Mouse (Mus musculus) hindbrain, embryonic 11.5 days (tissue): Measurements from ENCODE around the gene B4galt2. TPM values are rescaled to one million over a fixed set of nuclear protein-coding genes. Genes with fewer than 3 reads are reported as not detected.

Experiments used
- ATAC-seq: fragments of 200-750 bp; cut with Nextera tagmentation; 2 replicates; pipeline ENCODE4 v1.8.0; 2017; ENCODE audit warnings: mild to moderate bottlenecking, moderate TSS enrichment, moderate library complexity; ENCODE audit not compliant: low FRiP score
- DNase-seq: peaks from one replicate; pipeline ENCODE4 v3.0.0-alpha.2; 2015; ENCODE audit warnings: low spot score
- H3K27ac ChIP-seq: fragments of 300-500 bp; sonication (generic); 2 replicates; pipeline ENCODE4 v1.5.1; 2014; ENCODE audit warnings: mild to moderate bottlenecking, low read depth, low read length
- H3K27me3 ChIP-seq: fragments of 300-500 bp; sonication (generic); 2 replicates; pipeline ENCODE4 v1.6.1; 2014; ENCODE audit warnings: mild to moderate bottlenecking, low read length, moderate library complexity, mixed read lengths; ENCODE audit not compliant: control insufficient read depth, insufficient read depth
- H3K36me3 ChIP-seq: fragments of 300-500 bp; sonication (generic); 2 replicates; pipeline ENCODE4 v1.6.1; 2014; ENCODE audit warnings: mild to moderate bottlenecking, low read length, moderate library complexity, mixed read lengths; ENCODE audit not compliant: control insufficient read depth, insufficient read depth
- H3K4me1 ChIP-seq: fragments of 300-500 bp; sonication (generic); replicated peaks from 2 replicates; pipeline ENCODE4 v1.6.1; 2014; ENCODE audit warnings: low read length, mixed read lengths; ENCODE audit not compliant: control insufficient read depth, insufficient read depth
- H3K4me2 ChIP-seq: fragments of 300-500 bp; sonication (generic); replicated peaks from 2 replicates; pipeline ENCODE4 v1.6.1; 2014; ENCODE audit warnings: mild to moderate bottlenecking, low read depth, low read length
- H3K4me3 ChIP-seq: fragments of 300-500 bp; sonication (generic); 2 replicates; pipeline ENCODE4 v1.5.1; 2014; ENCODE audit warnings: low read depth, low read length
- H3K9ac ChIP-seq: fragments of 300-500 bp; sonication (generic); 2 replicates; pipeline ENCODE4 v1.6.1; 2014; ENCODE audit warnings: low read depth, low read length
- H3K9me3 ChIP-seq: fragments of 300-500 bp; sonication (generic); 2 replicates; pipeline ENCODE4 v1.6.1; 2016; ENCODE audit warnings: low read length; ENCODE audit not compliant: control insufficient read depth
- WGBS: fragments of 180-500 bp; shearing (Covaris S2); extraction: QIAGEN DNeasy Blood & Tissue Kit; methylation state at CpG from one replicate; pipeline ENCODE4 v1.1.7; 2014; 5-methylcytosine and 5-hydroxymethylcytosine counted together
- polyA plus RNA-seq: library from polyadenylated mRNA; unstranded; fragments of >200 nt; fragmentation: Nextera tagmentation; extraction: Ambion mirVana; gene quantifications from 2 replicates; pipeline ENCODE4 v1.2.1, GENCODE M21; 2014

B4galt2 gene
- polyA plus RNA-seq, 1 experiment from 2014 or later: 27.3 TPM

GRCm38 (mm10) chr4:117886644-117887043, 3.4 kb upstream of the B4galt2 start:
- Histone ChIP-seq H3K27ac (0 out of 2 replicates have a peak overlapping the region, but pooled peaks have one; percentile 30), H3K4me2 (peak overlapping the region; percentile 92), H3K4me3 (peak overlapping the region; percentile 91), H3K9ac (peak overlapping the region; percentile 84), H3K4me1 (peaks cover 8% of the 10 kb centered on the region; the same call in 1 of the 2 replicates), H3K9me3 (no peaks in the 10 kb centered on the region), H3K27me3 (no peaks in the 10 kb centered on the region), H3K36me3 (peaks cover 3% of the 10 kb centered on the region; the same call in 1 of the 2 replicates)
- ATAC-seq (peak; percentile 2; the same call in 1 of the 2 replicates), DNase-seq (no peak)
- WGBS: 4% methylated on average over 24 of the region's 24 CpGs

- H3K4me1 ChIP-seq: peaks cover 8% of the 10 kb centered on the region; the same call in 1 of the 2 replicates
- H3K36me3 ChIP-seq: peaks cover 3% of the 10 kb centered on the region; the same call in 1 of the 2 replicates
- no peaks in the 10 kb centered on the region for H3K27me3 ChIP-seq
- no peak overlapping the region for H3K27ac ChIP-seq
- peak overlapping the region; percentile 91; the same call in 1 of the 2 replicates for H3K4me3 ChIP-seq
- H3K9me3 ChIP-seq: no peaks in the 10 kb centered on the region
- WGBS: 85% methylated on average over 9 of the region's 9 CpGs
- no peak for ATAC-seq
- H3K4me2 ChIP-seq: peak overlapping the region; percentile 92
- DNase-seq: no peak
- H3K9ac ChIP-seq: no peak overlapping the region
These were observed 2.7 kb upstream of the B4galt2 start for GRCm38 (mm10) chr4:117885994-117886393.

DNA sequence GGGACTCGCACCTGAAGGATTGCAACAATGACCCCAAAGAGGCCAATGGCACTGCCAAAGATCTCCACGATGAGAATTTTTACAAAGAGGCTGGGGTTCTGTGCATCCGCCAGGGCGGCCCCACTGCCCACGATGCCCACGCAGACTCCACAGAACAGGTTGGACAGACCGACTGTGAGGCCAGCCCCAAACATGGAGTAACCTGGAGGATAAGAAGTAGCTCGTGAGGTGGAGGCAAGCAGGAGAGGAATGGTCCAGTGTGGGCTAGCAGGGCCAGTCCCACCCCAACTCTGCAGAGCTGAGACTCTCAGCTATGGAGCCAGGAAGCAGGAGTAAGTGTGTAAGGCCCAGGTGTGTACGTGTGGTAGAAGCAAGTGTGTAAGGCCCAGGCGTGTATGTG, 1.8 kb upstream of the B4galt2 start:
- H3K27ac ChIP-seq: no peak overlapping the region
- ATAC-seq: no peak
- peaks cover 8% of the 10 kb centered on the region; the same call in 1 of the 2 replicates for H3K4me1 ChIP-seq

GRCm38 (mm10) chr4:117884146-117884545, 859 bp upstream of the B4galt2 start:
- Histone ChIP-seq H3K4me3 (no peak overlapping the region), H3K4me1 (peaks cover 8% of the 10 kb centered on the region; the same call in 1 of the 2 replicates), H3K27ac (no peak overlapping the region), H3K9ac (no peak overlapping the region), H3K36me3 (peaks cover under 1% of the 10 kb centered on the region; the same call in 1 of the 2 replicates), H3K9me3 (no peaks in the 10 kb centered on the region), H3K27me3 (no peaks in the 10 kb centered on the region), H3K4me2 (no peak overlapping the region)
- ATAC-seq: no peak
- DNase-seq: no peak
- 100% methylated on average over 1 of the region's 1 CpGs for WGBS

More for the DNA sequence above, 1.8 kb upstream of the B4galt2 start:
- WGBS: 92% methylated on average over 10 of the region's 10 CpGs
- Histone ChIP-seq H3K4me2 (no peak overlapping the region), H3K9ac (no peak overlapping the region), H3K27me3 (no peaks in the 10 kb centered on the region), H3K36me3 (peaks cover 3% of the 10 kb centered on the region; the same call in 1 of the 2 replicates), H3K9me3 (no peaks in the 10 kb centered on the region), H3K4me3 (no peak overlapping the region)
- no peak for DNase-seq

DNA sequence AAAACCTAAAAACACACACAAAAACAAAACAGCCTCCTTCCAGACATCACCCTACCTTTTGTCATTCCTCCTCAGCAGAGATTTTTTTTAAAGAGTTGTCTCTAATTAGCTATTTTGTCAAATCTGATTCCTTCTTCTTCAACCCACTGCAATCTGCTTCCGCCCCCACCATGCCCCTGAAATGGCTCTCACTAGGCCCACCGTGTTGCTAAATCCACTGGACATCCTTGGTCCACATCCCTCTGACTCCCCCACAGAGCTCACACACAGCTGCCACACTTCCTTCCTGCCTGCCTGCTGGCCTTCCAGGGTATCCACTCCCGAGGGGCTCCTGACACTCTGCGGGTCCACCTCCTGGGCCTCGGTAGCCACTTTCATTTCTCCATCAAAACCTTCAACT, 4.6 kb downstream of the B4galt2 start:
- ATAC-seq: no peak
- H3K36me3 ChIP-seq: no peaks in the 10 kb centered on the region; the same call in 1 of the 2 replicates
- H3K27me3 ChIP-seq: no peaks in the 10 kb centered on the region
- DNase-seq: no peak
- no peaks in the 10 kb centered on the region for H3K9me3 ChIP-seq
- no peak overlapping the region for H3K9ac ChIP-seq
- 81% methylated on average over 5 of the region's 5 CpGs for WGBS
- no peak overlapping the region for H3K4me3 ChIP-seq
- no peak overlapping the region for H3K27ac ChIP-seq
- H3K4me2 ChIP-seq: no peak overlapping the region
- H3K4me1 ChIP-seq: no peaks in the 10 kb centered on the region

DNA sequence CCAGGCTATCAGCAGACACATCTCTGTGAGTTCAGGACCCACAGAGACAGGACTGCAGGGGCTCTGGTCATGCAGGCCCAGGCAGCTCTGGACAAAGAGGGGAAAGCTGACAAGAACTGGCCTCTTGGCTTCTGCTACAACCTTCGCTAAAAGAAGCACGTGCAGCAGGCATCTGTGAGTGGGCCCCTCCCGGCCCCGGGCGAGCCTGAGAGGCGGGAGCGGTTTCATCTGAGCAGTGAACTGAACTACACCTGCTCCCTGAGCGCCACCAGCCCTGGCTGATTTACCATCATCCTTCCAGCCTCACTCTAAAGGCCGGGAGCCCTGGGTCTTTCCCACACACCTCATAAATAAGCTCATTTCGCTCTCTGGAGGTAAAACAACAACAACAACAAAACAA, 5.0 kb downstream of the B4galt2 start:
- ATAC-seq: no peak
- H3K4me3 ChIP-seq: no peak overlapping the region
- H3K9ac ChIP-seq: no peak overlapping the region
- no peak overlapping the region for H3K27ac ChIP-seq
- DNase-seq: no peak
- H3K27me3 ChIP-seq: no peaks in the 10 kb centered on the region
- no peaks in the 10 kb centered on the region; the same call in 1 of the 2 replicates for H3K36me3 ChIP-seq
- H3K4me2 ChIP-seq: no peak overlapping the region
- no peaks in the 10 kb centered on the region for H3K9me3 ChIP-seq
- 70% methylated on average over 10 of the region's 10 CpGs for WGBS
- no peaks in the 10 kb centered on the region for H3K4me1 ChIP-seq

GRCm38 (mm10) chr4:117873615-117874014, 9.7 kb downstream of the B4galt2 start:
- Histone ChIP-seq H3K27ac (no peak overlapping the region), H3K36me3 (no peaks in the 10 kb centered on the region; the same call in 1 of the 2 replicates), H3K9ac (no peak overlapping the region), H3K4me1 (peaks cover 5% of the 10 kb centered on the region), H3K9me3 (no peaks in the 10 kb centered on the region), H3K27me3 (no peaks in the 10 kb centered on the region; the same call in 1 of the 2 replicates), H3K4me2 (no peak overlapping the region), H3K4me3 (no peak overlapping the region)
- ATAC-seq (no peak), DNase-seq (no peak)
- 93% methylated on average over 9 of the region's 9 CpGs for WGBS

- Histone ChIP-seq H3K36me3 (no peaks in the 10 kb centered on the region; the same call in 1 of the 2 replicates), H3K4me3 (no peak within 1 kb of the TSS), H3K9ac (no peak within 1 kb of the TSS), H3K9me3 (no peaks in the 10 kb centered on the region), H3K27me3 (no peaks in the 10 kb centered on the region; the same call in 1 of the 2 replicates), H3K27ac (no peak within 1 kb of the TSS), H3K4me1 (peaks cover 5% of the 10 kb centered on the region), H3K4me2 (peak within 1 kb of the TSS; percentile 25; the same call in 1 of the 2 replicates)
- ATAC-seq: peak; percentile 39
- 7% methylated on average over 14 of the region's 14 CpGs for WGBS
- peak; percentile 58 for DNase-seq
These were observed 10.8 kb downstream of the B4galt2 start, which contains the start of gene Ccdc24 for GRCm38 (mm10) chr4:117872471-117872886. TSS of gene Ccdc24 (minus strand) at chr4:117872557.

DNA sequence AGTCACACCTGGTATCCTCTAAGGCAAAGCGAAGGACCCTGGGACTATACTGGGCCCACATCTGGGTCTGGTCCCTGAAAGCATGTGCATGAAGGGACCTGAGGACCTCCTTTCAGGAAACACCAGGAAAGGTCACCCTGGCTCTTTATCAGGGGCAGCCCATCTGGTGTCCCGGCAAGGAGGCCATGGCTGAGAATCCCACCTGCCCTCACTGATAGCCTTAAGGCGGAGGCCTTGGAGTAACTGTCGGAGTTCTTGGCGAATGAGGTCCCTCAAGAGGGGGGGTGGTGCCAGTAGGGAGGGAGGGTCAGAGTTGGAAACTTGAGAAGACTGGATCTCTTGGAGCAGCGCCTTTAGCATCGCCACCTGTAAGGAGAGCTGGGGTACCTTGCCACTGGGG, 11.5 kb downstream of the B4galt2 start:
- Histone ChIP-seq H3K4me3 (no peak overlapping the region), H3K4me1 (peaks cover 5% of the 10 kb centered on the region), H3K4me2 (no peak overlapping the region), H3K9me3 (no peaks in the 10 kb centered on the region), H3K27ac (no peak overlapping the region), H3K36me3 (no peaks in the 10 kb centered on the region; the same call in 1 of the 2 replicates), H3K27me3 (no peaks in the 10 kb centered on the region; the same call in 1 of the 2 replicates), H3K9ac (no peak overlapping the region)
- DNase-seq: no peak
- no peak for ATAC-seq
- WGBS: 55% methylated on average over 7 of the region's 7 CpGs
